Mouse (Mus musculus) bone marrow macrophage, adult 2 months (primary cell): Measurements from ENCODE around the gene Cdkn3.

Experiments
- CTCF ChIP-seq: IDR thresholded peaks from 2 replicates; pipeline ENCODE4 v1.5.1; 2012; ENCODE audit warnings: low read depth, mild to moderate bottlenecking, low read length, moderate library complexity
- POLR2A ChIP-seq: IDR thresholded peaks from 2 replicates; pipeline ENCODE4 v1.6.1; 2012; ENCODE audit warnings: mild to moderate bottlenecking, low read depth, low read length, borderline replicate concordance

GRCm38 (mm10) chr14:46815640-46816039 is 55.3 kb downstream of the Cdkn3 start:
- no peak for TF ChIP-seq CTCF
- no peak for TF ChIP-seq POLR2A
